Mouse (Mus musculus): ENCODE measurements around the gene Tmem129.

Gene Tmem129

GRCm38 (mm10) chr5:33657787-33658663, at the start of gene Tmem129, which contains the start of gene Tacc3:
Tmem129 (minus strand) TSS chr5:33658416.
Tacc3 (plus strand) TSS chr5:33658128.
- in situ Hi-C loops (cut with MboI), result no loop called here

DNA sequence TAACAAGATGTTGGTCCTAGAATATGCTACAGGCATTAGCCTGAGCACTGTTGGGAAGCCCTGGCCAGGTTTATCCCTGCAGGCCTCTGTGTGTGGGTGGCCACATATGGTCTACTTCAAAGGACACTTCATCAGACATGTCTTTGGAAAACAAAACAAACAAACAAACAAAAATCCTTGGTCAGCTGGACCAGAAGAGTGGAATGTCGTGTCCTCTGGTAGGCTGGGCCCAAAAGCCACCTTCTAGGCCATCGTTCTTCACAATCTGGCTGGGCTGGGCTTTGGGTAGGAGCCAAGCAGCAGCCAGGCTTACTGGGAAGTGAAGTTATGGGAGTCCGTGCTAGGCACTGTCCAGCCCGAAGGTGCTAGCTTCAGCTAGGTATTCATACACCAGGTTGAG, 48.9 kb upstream of the Tmem129 start:
- in situ Hi-C loops (cut with MboI), result no loop called here

GRCm38 (mm10) chr5:33706350-33706629, 48.1 kb upstream of the Tmem129 start:
- in situ Hi-C loops (cut with MboI), result no loop called here

- in situ Hi-C loops (cut with MboI), result no loop called here
These were observed 47.6 kb upstream of the Tmem129 start for GRCm38 (mm10) chr5:33705612-33706349.

DNA sequence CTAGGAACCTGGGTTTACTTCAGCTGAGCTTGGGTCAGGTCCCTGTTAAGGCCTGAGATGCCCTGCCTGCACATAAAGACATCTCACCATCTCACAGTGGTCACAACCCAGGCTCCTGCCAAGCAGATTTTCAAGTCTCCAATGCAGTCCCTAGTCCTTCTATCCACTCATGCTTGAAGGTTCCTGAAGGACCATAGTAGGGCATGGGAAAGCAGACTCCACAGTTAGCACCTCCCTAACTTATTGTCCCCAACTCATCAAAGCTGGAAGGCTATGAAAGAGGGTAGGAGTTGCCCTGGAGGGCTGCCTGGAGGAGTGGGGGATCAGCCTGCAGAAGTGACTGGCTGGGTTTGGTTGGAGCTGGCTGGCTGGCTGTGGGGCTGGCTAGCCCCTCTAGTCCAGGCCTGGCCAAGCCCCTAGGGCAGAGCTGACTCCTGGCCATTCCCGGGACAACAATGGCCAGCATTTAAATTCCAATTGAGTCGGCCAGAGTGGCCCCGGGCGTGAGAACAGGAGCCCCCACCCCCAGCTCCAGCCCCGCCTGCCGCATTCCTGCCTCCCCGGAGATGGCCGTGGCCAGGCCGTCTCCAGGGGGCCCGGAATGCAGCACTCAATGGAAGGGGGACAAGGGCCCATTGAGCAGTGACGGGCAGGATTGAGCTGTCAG, 46.9 kb upstream of the Tmem129 start:
- in situ Hi-C loops (cut with MboI), result no loop called here

GRCm38 (mm10) chr5:33703999-33704398, 45.8 kb upstream of the Tmem129 start:
- in situ Hi-C loops (cut with MboI), result no loop called here

- in situ Hi-C loops (cut with MboI), result no loop called here
These were observed 43.6 kb upstream of the Tmem129 start for GRCm38 (mm10) chr5:33701832-33702231.

DNA sequence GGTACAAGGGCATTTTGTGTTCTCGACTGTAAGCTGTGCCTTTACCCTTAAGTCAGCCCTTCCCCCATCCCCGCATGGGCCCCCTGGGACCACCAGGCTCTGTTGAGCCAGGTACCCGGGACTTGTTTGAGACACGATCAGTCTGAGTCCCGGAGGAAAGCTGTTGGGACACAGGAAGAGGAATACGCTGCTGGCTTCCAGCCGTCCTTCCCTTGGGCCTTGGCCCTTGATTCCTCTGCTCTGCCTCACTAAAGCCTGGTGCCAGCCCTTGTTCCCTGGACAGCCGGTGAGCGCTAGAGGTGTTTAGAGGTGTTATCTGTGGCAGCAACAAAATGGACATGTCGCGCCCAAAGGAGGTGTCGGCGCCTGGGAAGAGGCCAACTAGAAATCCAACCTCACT, 41.8 kb upstream of the Tmem129 start:
- in situ Hi-C loops (cut with MboI), result no loop called here

- in situ Hi-C loops (cut with MboI), result no loop called here
These were observed 40.5 kb upstream of the Tmem129 start for GRCm38 (mm10) chr5:33698669-33699068.

DNA sequence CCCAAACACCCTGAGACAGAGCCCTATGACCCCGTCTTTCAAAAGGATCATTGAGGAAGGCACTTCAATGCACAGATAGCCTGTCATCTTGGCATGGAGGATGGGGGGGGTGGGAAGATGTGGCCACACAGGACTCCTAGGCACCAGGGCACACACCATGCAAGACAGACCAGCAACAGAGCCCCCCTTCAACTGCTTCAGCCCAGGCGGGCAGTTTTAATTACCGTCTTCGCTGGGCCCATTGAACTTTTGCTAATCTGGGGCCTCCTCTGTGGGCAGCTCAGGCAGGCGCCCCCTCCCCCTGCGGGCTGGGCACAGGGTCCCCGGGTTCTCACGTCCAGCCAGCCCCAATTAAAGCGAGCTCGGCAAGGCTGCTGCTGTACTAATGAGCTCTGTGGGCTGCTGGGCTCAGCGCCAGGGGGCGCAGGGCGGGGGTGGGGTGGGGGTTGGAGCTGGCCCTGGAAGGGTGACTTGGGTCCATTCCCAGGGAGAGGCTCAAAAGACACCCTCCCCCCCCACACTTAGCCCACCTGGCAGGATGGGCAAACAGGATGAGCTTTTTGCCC, 39.8 kb upstream of the Tmem129 start:
- in situ Hi-C loops (cut with MboI), result no loop called here

DNA sequence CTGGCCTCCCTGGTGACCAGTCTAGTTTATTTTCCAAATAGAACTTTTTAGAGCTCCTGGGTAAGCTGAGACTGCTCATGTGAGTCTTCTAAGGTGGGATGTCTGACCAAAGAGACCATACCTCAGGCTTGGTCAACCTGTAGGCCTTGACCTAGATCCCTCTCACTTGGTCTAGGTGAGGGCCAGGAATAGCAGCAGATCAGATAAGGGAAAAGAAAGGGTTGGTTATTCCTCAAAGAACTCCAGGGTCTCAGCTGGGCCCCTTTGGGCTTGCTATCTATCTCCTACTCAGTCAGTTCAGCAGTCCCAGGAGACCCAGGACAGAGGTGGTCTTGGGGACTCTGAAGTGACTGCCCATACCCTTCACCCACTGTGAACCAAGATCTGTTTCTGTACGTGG, 39.3 kb upstream of the Tmem129 start:
- in situ Hi-C loops (cut with MboI), result no loop called here

- in situ Hi-C loops (cut with MboI), result no loop called here
These were observed 38.2 kb upstream of the Tmem129 start for GRCm38 (mm10) chr5:33696430-33696829.

DNA sequence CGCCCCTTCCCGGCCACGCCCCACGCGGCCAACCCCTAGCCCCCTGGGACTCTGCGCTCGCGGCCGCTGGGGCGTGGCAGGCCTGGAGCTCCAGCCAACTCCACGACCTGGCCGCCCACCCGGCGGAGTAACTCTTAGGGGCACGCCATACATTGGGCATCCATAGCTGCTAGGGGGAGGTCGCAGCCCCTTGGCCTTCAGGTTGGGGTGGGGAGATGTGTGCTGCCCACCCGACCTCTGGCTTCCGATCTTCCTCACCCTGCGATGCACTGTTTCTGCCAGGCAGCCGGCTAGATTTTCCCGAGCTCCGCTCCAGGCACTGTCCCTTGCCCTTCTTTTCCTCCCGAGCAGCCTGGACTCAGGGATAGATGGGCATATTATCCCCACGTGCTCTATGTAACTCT, 37.5 kb upstream of the Tmem129 start:
- in situ Hi-C loops (cut with MboI), result no loop called here

- in situ Hi-C loops (cut with MboI), result no loop called here
These were observed 36.9 kb upstream of the Tmem129 start for GRCm38 (mm10) chr5:33694848-33695717.

DNA sequence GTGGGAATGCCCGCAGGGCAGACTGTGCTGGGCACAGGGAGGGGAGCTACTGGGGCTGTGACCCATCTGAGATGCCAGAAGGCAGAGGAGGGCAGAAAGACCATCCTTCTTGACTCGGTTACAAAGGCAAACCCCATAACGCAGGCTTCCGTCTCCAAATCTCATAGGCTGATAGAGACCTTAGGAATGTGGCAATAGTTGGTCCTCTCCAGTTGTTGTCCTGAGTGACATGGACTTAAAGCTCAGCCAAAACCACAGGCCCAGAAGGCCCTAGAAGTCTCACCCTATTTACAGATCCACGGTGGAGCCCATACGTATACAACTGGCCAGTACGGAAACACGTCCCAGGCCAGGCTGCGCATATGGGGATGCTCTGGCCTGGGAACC, 36.2 kb upstream of the Tmem129 start:
- in situ Hi-C loops (cut with MboI), result no loop called here

DNA sequence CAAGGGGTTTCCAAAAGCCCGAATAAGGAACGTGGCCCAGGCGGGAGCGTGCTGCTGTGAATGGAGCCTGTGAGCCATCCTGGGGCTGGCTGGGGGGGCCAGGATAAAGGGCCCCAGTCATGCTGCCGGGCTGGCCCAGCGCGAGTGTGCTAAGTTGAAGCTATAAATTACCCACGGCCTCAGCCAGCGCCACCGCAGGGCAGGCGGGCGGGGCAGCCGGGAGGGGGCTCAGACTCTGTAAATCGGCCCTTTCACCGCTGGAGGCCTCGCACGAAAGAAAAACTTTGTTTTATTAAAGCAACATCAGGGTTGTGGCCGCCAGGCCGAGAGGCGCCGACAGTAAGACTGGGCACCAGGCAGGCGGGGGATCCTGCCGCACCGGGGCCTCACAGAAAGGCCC, 34.2 kb upstream of the Tmem129 start:
- in situ Hi-C loops (cut with MboI), result no loop called here

GRCm38 (mm10) chr5:33689852-33690645, 31.8 kb upstream of the Tmem129 start:
- in situ Hi-C loops (cut with MboI), result no loop called here

DNA sequence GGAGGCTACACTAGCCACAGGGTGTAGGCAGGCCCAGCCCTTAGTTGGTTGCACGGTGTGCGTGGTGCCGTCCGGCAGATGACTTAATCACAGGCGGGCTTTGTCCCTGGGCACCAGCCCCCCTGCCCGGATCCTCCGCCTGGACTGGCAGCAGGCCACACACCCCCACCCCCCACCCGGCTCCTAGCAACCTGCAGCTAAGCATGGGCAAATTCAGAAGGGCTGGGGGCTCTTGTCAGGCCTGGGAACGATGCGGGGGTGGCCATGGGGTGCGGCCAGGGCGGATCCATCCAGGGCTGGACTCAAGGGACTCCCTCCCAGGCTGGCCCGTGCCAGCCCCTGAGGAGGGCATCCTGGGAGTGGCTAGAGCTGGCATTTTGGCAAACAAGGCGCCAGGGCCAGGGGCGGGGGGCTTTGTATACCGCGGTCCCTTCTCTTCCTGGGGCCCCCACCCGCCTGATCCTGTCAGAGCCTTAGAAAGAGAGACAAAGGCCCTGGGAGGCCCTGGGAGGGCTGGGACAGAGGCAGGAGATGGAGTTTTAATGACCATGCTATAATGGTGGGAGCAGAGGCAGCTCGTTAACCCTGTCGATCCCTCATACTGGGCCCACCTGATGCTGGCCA, 31.1 kb upstream of the Tmem129 start:
- in situ Hi-C loops (cut with MboI), result no loop called here

GRCm38 (mm10) chr5:33688278-33689220, 30.3 kb upstream of the Tmem129 start:
- in situ Hi-C loops (cut with MboI), result no loop called here
